Mouse (Mus musculus) lung, adult 18-20 months (tissue): ENCODE data around the gene Aoc3.
A peak's percentile ranks its signal among the peaks of the same experiment; 100 is the strongest.
"Not testable (repeated sequence)": the region's sequence is repeated elsewhere in the genome, so short reads cannot be mapped to it uniquely, and the experiment has no call there.

Experiments
- DNase-seq, 2 experiments: peaks; one replicate each; pipeline ENCODE4 v3.0.0; 2022; ENCODE audit warnings: mixed read lengths in 2 of 2

Gene Aoc3

GRCm38 (mm10) chr11:101328941-101329635 is 1.3 kb upstream of the Aoc3 start:
- no peak for DNase-seq

DNA sequence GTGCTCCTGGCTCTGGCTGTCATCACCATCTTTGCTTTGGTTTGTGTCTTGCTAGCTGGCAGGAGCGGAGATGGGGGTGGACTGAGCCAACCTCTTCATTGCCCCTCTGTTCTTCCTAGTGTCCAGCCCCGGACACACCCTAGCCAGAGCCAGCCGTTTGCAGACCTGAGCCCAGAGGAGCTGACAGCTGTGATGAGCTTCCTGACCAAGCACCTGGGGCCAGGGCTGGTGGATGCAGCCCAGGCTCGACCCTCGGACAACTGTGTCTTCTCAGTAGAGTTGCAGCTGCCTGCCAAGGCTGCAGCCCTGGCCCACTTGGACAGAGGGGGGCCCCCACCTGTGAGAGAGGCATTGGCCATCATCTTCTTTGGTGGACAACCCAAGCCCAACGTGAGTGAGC is 556 bp downstream of the Aoc3 start:
- DNase-seq: not testable (repeated sequence)

GRCm38 (mm10) chr11:101332537-101332936 is 2.1 kb downstream of the Aoc3 start:
- no peak for DNase-seq

DNA sequence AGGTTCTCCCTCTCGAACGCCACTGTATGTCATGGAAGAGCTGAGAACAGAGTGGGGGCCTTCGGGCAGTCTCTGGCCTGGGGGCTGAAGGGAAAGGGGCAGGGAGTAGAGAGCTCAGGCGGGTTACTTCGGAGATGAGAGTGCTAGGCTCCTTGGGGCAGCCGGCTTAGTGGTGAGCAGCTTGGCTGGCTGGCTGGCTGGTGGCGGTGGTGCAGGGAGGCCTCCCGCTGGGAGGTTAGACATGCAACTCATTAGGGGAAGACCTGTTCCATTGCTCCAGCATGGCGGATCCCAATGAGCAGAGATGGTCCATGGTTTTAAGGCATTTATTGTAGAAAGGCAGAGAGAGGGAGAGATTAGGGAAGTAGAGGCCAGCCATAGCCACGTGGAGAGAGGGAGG is 3.6 kb downstream of the Aoc3 start:
- DNase-seq: no peak

DNA sequence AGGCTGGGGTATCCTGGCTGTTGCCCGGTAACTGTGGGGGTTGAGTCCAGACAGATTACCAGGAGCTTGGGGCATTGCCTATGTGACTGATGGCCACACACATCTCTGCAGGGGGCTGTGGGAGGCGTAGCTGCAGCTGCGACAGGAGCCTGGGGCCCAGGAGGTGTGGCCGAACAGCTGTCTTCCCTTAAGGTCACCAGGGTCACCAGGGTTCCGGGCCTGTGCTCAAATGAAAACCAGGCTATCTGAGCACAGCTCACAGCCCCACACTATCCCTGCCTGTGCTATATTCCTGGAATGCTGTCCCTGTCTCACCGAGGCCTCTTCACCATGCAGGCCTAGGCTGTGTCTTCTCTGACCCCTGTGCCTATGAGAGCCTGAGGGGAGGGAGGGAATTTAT is 4.1 kb downstream of the Aoc3 start:
- DNase-seq: no peak

- DNase-seq: no peak
These were observed 5.3 kb downstream of the Aoc3 start for GRCm38 (mm10) chr11:101335685-101336084.

DNA sequence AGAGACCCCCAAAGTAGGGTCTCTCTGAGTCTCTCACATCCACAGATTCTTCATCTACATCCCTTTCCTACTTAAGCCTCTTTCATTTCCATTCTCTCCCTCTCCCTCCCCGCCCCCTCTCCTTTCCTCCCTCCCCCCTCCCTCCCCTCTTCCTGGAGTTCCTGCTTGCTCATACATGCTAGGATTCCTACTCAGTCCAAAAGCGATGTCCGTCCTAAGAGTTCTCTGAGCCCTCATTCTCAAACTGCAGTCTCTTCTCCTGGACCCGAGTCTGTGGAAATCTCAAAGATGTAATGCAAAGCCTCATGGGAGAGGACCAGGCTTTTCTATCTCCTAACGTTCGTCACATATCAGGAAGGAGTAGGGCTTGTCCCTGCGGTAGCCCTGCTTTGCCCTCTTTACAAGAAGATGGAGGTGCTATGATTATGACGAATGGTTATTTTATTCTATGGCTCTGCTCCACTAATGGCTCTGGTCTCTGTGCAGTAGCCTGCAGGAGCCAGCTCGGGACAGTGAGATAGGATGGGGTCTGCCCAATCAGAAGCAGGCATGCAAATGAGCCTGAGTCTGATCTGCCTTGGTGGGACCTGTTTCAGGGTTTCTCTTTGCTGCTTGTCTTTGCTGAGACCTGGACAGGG is 7.8 kb downstream of the Aoc3 start:
- DNase-seq: peak in 1 of 2 experiments; percentile 10

DNA sequence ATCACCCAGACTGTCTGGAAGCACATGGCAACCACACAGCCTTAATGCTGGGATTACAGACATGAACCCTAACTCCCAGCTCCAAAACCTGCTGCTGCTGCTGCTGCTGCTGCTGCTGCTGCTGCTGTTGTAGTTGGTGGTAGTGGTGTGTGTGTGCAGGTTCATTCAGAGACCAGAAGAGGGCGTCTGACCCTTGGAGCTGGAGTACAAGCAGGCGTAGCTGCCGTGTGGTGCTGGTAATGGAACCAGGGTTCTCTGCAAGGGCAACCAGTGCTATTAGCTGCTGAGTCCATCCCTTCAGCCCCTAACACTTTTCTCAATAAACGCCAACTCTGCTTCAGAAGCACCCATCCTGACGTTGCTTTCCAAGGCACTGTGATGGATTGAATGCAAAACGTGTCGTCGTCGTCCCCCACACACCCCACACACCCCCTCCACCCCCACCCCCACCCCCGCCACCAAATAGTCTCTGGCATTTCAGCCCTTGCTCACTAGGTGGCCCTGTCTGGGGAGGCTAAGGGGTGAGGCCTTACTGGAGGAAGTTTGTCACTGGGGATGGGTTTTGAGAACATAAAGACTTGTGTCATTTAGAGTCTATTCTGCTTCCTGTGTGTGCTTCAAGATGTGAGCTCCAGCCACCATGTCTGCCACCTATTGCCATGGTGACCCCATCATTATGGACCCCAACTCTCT is 16.8 kb downstream of the Aoc3 start:
- no peak for DNase-seq

DNA sequence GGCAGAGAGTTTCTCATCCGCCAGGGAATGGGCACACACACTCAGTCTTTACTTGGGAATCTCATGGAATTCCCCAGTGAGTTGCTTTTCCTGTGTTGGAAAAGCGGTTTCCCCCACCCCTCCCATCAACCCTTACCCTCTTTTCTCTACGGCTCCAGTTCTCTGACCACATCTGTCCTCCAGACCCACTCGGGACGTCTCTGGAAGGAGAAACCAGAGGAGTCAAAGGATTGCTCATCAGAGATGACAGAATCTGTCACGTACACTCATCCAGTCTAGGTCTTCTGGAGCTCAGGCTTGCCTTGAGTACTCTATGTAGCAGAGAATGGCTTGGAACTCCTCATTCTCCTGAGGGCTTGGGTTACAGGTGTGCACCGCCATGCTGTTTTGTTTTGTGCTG is 18.4 kb downstream of the Aoc3 start:
- DNase-seq: no peak

DNA sequence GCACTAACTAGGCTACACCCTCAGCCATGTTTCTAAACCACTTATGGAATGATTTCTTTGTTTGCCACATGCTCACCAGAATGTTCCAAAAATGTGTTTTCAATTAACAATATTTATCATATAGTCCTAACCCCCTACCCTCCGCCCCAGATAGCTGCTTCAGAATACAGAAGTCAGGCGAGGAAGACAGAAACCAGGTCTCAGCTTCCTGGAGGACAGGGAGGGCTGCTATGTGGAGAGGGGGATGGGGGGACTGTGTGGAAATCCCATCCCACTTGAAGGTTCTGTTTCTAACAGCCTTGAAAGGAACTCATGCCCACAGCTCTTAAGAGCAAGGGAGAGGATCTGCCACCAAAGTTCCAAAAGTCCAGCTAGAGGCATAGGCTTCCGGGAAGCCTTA is 18.8 kb downstream of the Aoc3 start:
- DNase-seq: no peak

DNA sequence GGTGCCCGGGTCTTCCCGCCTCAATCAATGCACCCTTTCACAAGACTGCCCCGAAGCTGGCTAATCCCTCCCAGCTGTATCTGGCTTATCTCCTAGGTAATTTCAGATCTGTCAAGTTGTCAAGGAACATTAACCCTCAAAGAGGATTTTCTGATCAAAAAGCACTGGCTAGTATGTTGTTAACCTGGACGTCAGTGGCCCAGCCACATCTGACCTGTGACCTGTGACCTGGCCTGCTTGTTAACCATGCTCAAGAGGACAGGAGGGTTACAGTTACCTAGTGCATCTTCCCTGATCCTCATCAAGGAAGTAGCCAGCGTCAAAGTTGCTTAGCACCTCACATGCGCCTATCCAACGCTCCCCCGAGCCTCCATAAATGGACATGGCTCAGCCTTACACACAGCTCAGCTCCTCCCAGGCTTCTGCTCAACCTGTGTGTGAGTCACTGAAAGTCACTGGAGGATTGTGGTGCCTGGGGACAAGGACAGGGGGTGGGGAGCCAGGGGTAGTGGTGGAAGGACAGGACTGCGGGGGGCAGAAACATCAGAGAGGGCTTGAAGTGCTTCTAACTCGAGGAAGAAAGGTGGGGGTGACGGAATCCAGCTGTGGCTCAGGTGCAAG is 20.8 kb downstream of the Aoc3 start:
- no peak for DNase-seq

DNA sequence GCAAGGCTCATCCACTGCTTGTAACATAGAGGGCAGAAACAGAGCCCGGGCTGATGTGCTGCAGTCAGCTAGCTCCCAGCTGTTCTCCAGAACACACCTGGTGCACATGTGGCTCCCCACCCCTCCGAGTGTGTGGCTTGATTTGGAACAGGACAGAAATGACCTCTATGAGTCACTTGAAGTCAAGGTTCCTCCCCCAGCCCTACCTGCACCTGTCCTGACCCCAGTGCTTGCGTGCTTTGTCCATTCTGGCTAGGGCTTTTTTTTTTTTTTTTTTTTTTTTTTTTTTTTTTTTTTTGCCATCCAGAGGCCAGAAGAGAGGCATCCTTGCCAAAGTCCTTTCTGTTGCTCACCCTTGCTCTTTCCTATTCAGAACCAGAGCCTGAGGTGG is 21.3 kb downstream of the Aoc3 start:
- DNase-seq: no peak

DNA sequence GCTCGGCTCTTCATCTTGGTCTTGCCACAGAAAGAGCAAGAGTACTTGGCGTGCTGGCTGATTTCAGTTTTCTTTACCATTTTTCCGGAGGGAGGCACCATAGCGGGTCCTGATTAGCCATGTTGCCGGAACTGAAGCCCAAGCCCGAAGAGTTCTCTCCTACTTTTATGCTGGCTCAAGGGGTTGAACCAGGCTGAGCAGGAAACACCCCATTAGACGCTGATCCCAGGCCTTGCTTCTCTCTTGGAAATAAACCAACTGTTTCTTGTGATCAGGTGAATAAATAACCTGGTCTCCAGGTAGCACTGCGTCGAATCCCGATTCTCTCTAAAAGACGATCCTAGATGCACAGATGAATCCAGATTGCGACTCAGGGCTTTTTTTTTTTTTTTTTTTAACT is 23.0 kb downstream of the Aoc3 start:
- DNase-seq: no peak

- no peak for DNase-seq
These were observed 24.1 kb downstream of the Aoc3 start for GRCm38 (mm10) chr11:101354438-101355010.

DNA sequence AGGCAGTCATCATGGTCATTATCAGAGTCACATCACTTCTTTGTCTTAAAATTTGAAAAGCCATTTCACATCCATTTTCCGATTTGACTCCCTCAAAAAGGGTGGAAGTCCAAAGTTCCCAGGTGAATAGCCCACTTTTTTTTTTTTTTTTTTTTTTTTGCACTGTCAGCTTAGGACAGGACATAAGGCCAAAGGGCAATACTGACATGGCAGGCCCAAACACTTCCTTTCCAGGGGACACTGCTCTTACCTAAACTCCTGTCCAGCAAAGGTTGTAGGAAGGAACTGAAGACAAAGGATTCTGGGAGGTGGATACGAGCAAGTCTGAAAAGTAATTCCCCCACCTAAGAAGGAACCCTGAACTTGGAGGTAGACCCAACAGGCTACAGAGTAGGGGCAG is 25.5 kb downstream of the Aoc3 start:
- no peak for DNase-seq

- DNase-seq: no peak
These were observed 27.2 kb downstream of the Aoc3 start for GRCm38 (mm10) chr11:101357505-101358182.

DNA sequence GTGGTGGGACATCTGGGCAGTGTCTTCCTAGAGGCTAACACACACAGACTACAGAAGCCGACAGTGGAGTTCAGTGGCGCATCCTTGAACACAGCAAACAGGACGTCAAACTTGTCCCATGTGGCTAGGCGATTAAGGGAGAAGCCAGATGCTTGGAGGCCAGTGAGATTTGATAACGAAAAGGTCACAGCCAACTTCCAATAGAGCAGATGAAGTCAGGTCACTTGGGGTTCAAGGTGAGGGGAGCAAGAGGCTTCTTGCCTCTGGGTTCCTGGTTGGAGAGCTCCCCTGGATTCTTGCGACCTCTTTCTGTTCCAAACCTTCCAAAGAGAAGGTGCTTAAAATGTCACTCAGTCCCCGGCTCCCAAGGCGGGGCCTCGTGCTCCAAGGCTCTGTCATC is 29.4 kb downstream of the Aoc3 start:
- no peak for DNase-seq

DNA sequence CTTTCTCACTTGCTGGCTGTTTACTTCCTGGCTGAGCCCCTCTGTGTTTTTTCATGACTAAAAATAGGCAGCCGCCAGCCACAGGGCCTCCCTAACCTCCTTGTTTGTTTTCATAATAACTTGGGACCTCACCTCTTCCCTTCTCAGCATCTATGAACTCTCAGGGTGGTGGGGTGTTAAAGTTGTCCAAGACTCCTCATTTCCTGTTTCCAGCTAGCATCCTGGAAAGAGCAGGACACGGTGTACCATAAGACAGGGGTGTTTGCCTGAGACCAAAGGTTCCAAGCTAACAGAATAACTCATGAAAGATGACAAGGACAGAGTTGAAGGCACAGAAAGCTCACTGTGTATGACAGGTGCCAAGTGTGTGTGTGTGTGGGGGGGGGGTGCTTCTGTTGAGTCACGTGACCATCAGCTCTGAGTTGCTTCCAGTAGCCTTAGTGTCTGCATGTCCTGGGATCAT is 30.3 kb downstream of the Aoc3 start:
- peak in 1 of 2 experiments; percentile 26 for DNase-seq

DNA sequence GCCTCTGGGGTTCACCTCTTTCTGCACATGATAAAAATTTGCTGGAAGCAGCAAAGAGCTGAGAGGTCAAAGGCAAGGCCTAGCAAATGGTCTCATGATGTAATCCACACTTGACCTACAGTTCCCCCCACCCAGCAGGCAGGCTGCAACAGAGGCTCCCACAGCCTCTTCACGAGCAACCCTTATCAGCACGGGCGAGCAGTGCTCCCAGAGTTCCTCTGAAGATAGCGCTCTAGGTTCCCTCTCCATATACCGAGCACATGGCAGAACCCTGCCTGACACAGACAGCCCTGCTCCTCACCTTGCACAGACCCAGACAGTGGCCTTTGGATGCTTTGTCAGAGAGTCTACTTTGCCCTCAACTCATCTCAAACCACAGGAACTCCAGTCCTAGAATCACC is 34.1 kb downstream of the Aoc3 start:
- DNase-seq: no peak

DNA sequence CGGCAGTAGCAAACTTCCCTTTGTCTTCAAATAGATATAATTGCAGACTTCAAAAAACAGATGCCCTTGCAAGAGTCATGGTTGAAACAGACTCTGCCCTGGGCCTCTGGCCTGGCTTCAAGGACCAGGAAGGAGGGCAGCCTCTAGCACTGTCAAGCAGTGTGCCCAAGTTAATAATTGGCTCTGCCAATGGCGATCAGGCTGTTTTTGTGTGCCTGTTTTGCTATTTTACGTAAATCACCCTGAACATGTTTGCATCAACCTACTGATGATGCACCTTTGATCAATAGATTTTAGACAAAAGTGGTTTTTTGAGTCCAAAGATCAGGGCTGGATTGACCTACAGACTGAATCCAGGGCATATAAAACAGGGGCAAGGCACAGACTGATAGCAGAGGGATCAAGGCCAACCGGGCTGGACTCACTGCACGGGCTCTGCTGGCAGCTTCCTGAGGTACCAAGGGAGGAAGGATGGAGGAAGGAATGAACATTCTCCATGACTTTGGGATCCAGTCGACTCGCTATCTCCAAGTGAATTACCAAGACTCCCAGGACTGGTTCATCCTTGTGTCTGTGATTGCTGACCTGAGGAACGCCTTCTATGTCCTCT is 37.0 kb downstream of the Aoc3 start, which contains the start of gene G6pc:
Gene G6pc (plus strand): TSS at position 236 of the 610 bp plus-strand sequence.
- no peak for DNase-seq

DNA sequence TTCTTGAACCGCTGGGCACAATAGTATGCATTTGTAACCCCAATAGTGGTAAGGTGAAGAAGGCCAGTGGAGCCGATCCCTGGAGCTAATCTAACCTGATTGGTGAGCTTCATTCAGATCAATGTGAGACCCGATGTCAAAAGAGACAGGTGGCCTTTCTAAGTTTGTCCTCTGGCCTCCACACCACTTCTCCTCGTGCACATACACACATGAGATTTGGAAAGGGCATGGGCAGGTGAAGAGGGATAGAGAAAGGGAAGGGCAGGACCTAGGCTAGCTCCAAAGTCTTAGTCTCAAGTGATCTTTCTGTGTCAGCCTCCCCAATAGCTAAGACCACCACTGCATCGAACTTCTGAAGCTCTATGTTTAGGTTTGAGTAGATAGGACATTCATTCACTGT is 39.7 kb downstream of the Aoc3 start:
- DNase-seq: no peak

DNA sequence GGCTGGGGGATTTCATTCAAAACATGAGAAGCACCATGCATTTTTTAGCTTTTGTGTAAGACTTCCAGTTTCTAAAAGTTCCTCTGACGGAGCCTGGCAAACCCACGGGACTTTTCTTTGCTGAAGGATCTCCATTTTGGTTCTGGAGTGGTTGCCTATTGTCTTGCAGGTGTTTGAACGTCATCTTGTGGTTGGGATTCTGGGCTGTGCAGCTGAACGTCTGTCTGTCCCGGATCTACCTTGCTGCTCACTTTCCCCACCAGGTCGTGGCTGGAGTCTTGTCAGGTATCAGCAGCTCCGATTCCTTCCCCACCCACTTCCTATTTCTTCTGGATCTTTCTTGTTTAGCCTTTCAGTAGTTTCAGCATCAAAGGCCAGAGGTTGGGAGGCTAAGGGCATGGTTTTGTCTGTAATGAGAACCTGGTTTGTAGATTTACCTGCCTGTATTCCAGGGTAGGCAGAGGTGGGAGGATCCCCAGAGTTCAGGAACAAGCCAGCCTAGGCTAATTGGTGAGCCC is 44.1 kb downstream of the Aoc3 start:
- no peak for DNase-seq
